Mouse (Mus musculus): ENCODE results near the gene Gm11639. TPM values are rescaled to one million over a fixed set of nuclear protein-coding genes. Genes with fewer than 3 reads are reported as not detected.

The Gm11639 gene
- total and polyA plus RNA-seq, 3 experiments: 0.21 to 0.67 (median 0.32) TPM

GRCm38 (mm10) chr11:104645402-104645801, 40.1 kb upstream of the Gm11639 start:
- no peak overlapping the region for H3K9ac ChIP-seq (ENCODE audit: insufficient read depth, low read depth)
- H3K4me1 ChIP-seq (ENCODE audit: control insufficient read depth in 1 of 2, insufficient read depth in 2 of 2): peaks cover 10 to 32% of the 10 kb centered on the region in 2 experiments
- no peak overlapping the region for H3K4me3 ChIP-seq (replicated peaks in 1 of 3; ENCODE audit: low read depth in 2 of 3, low read length in 2 of 3, poor library complexity in 1 of 3)
- dilution Hi-C loops (cut with MboI; ENCODE audit: extremely low pct_ligation_motif_present, extremely low pct_unique_long_range_greater_than_20kb, low sequenced_read_pairs): no loop called here
- no peaks in the 10 kb centered on the region for H3K27me3 ChIP-seq (replicated peaks)
- peaks cover 0 to 45% of the 10 kb centered on the region in 2 experiments for H3K36me3 ChIP-seq (replicated peaks in 1 of 2; ENCODE audit: control insufficient read depth in 1 of 2, insufficient read depth in 1 of 2, low read length in 1 of 2)
- H3K4me2 ChIP-seq (ENCODE audit: insufficient read depth, low read depth, poor library complexity, severe bottlenecking): no peak overlapping the region
- DNase-seq (ENCODE audit: extremely low read depth): peak; percentile 39
- in situ Hi-C loops (cut with MboI; ENCODE audit: low pct_ligation_motif_present, low pct_unique_long_range_greater_than_20kb, low sequenced_read_pairs): no loop called here
- H3K27ac ChIP-seq (ENCODE audit: insufficient read depth, low read depth): no peak overlapping the region
- H3K79me2 ChIP-seq (replicated peaks; ENCODE audit: control insufficient read depth, extremely low read depth, insufficient read depth, poor library complexity, severe bottlenecking): no peaks in the 10 kb centered on the region
- H3K9me3 ChIP-seq (replicated peaks; ENCODE audit: low read length): peaks cover 3% of the 10 kb centered on the region
- TF ChIP-seq PAX5 (IDR thresholded peaks at IDR 0.05; ENCODE audit: low read length) (no peak), BHLHE40 (IDR thresholded peaks at IDR 0.05; ENCODE audit: low read depth, low read length) (peak; percentile 60)

GRCm38 (mm10) chr11:104646173-104646572, 39.3 kb upstream of the Gm11639 start:
- H3K27me3 ChIP-seq (replicated peaks): no peaks in the 10 kb centered on the region
- no peak overlapping the region for H3K27ac ChIP-seq (ENCODE audit: insufficient read depth, low read depth)
- H3K9me3 ChIP-seq (replicated peaks; ENCODE audit: low read length): peaks cover 3% of the 10 kb centered on the region
- H3K4me3 ChIP-seq (replicated peaks in 1 of 3; ENCODE audit: low read depth in 2 of 3, low read length in 2 of 3, poor library complexity in 1 of 3): no peak overlapping the region
- peaks cover 10 to 32% of the 10 kb centered on the region in 2 experiments for H3K4me1 ChIP-seq (ENCODE audit: control insufficient read depth in 1 of 2, insufficient read depth in 2 of 2)
- H3K9ac ChIP-seq (ENCODE audit: insufficient read depth, low read depth): no peak overlapping the region
- TF ChIP-seq USF1 (IDR thresholded peaks at IDR 0.05; ENCODE audit: low read depth, low read length) (no peak), MXI1 (IDR thresholded peaks at IDR 0.05; ENCODE audit: low read depth, low read length) (no peak), ZMIZ1 (IDR thresholded peaks at IDR 0.05; ENCODE audit: low read depth, low read length) (no peak), MYC (IDR thresholded peaks at IDR 0.05; ENCODE audit: low read depth, low read length) (no peak), ETS1 (conservative IDR thresholded peaks at IDR 0.05; ENCODE audit: low read depth, low read length) (no peak), GABPA (IDR thresholded peaks at IDR 0.05; ENCODE audit: insufficient replicate concordance, low read depth, low read length) (no peak), ZNF384 (IDR thresholded peaks at IDR 0.05; ENCODE audit: low read depth, low read length) (no peak), SIN3A (IDR thresholded peaks at IDR 0.05; ENCODE audit: low read length) (no peak), SMC3 (IDR thresholded peaks at IDR 0.05; ENCODE audit: low read depth, low read length) (no peak), MAFK (IDR thresholded peaks at IDR 0.05; ENCODE audit: insufficient replicate concordance, low read length) (no peak), CTCF (conservative IDR thresholded peaks at IDR 0.05 in 1 of 2, IDR thresholded peaks at IDR 0.05 in 1 of 2; ENCODE audit: low read depth in 2 of 2, low read length in 2 of 2) (no peak), ZKSCAN1 (IDR thresholded peaks at IDR 0.05; ENCODE audit: borderline replicate concordance, low read depth, low read length) (no peak), CHD2 (IDR thresholded peaks at IDR 0.05; ENCODE audit: low read length) (no peak), KAT2A (IDR thresholded peaks at IDR 0.05; ENCODE audit: insufficient replicate concordance, low read length) (no peak), BHLHE40 (IDR thresholded peaks at IDR 0.05; ENCODE audit: low read depth, low read length) (no peak)
- no peaks in the 10 kb centered on the region for H3K79me2 ChIP-seq (replicated peaks; ENCODE audit: control insufficient read depth, extremely low read depth, insufficient read depth, poor library complexity, severe bottlenecking)
- H3K36me3 ChIP-seq (replicated peaks in 1 of 2; ENCODE audit: control insufficient read depth in 1 of 2, insufficient read depth in 1 of 2, low read length in 1 of 2): peaks cover 0 to 41% of the 10 kb centered on the region in 2 experiments
- no peak for DNase-seq (ENCODE audit: extremely low read depth)
- dilution Hi-C loops (cut with MboI; ENCODE audit: extremely low pct_ligation_motif_present, extremely low pct_unique_long_range_greater_than_20kb, low sequenced_read_pairs) (no loop called here), in situ Hi-C loops (cut with MboI; ENCODE audit: low pct_ligation_motif_present, low pct_unique_long_range_greater_than_20kb, low sequenced_read_pairs) (no loop called here)
- no peak overlapping the region for H3K4me2 ChIP-seq (ENCODE audit: insufficient read depth, low read depth, poor library complexity, severe bottlenecking)

All from CH12.LX (cell line).